Mouse (Mus musculus): Measurements from ENCODE around the gene Ssh2.
A peak's percentile ranks its signal among the peaks of the same experiment; 100 is the strongest.
"Not testable (repeated sequence)": the region's sequence is repeated elsewhere in the genome, so short reads cannot be mapped to it uniquely, and the experiment has no call there.

The Ssh2 gene

DNA sequence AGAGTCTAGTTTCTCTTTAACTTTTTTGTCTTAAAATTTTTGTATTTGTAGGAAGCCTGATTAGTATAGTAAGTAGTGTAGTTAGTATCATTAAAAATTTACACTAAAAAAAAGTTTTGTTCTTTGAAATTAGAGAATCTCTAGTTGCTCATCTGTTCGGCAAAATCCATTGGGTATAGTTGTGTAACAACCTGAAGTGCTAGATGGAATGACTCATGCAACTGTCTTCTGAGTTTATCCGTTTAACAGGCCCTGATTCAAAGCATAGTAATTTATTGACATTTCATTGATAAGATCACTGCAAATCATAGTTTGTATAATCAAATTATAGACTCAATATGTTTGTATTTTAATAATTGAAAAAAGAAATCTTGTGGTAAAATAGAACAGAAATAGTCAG lies 14.7 kb downstream of the Ssh2 start:
- no peak for DNase-seq (ENCODE audit: low read depth, low spot score)

GRCm38 (mm10) chr11:77231514-77231913 lies 15.4 kb downstream of the Ssh2 start:
- no peak for DNase-seq (ENCODE audit: low read depth, low spot score)

- no peak for DNase-seq (ENCODE audit: low read depth, low spot score)
These were observed 19.2 kb downstream of the Ssh2 start for GRCm38 (mm10) chr11:77235267-77235666.

DNA sequence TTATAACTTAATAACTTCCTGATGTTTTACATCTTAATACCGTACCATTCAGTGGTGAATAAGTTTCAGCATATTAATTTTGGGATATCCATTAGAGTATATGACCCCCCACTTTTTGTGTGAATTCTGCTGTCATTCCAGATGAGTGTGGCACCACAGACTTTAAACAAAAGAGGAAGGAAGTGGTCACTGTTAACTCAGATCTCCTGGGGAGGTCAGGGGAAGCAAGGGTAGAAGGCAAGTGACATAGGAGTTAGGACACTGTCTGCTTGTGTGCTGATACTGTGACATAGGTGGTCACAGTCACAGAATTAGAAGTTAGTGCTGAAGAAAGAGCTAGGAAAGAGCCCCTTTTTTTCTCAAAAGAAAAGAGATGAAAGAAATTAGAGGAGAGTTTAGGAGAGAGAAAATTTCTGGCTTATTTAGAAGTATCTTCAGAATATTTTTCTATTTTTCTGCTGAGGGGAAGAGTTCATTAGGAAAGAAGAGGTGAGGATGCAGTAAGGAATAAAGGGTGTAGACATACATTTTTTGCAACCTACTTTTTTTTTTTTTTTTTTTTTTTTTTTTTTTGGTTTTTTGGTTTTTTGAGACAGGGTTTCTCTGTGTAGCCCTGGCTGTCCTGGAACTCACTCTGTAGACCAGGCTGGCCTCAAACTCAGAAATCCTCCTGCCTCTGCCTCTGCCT lies 23.7 kb downstream of the Ssh2 start:
- no peak for DNase-seq (ENCODE audit: low read depth, low spot score)

- peak; percentile 17 for DNase-seq (ENCODE audit: low read depth, low spot score)
These were observed 24.6 kb downstream of the Ssh2 start for GRCm38 (mm10) chr11:77240466-77241246.

DNA sequence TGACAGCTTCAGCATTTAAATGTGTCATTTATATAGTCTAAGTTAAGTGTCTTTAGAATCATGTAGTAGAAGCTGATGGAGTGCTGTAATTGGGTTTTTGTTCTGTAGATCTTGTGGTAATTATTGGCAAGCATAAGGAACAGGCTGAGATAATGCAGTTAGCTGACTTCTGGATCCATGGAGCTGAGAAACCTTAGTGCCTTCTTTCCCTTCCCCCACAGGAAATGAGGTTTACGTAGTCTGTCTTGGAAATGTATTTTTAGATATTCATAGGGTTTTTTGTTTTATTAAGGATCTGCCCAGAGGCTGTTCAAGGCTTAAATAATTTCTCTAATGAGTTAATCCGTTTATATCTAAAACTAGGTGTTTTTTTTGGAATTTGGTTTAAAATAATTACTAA lies 26.8 kb downstream of the Ssh2 start:
- peak; percentile 47 for DNase-seq (ENCODE audit: low read depth, low spot score)

GRCm38 (mm10) chr11:77252826-77253225 lies 36.7 kb downstream of the Ssh2 start:
- DNase-seq (ENCODE audit: low read depth, low spot score): no peak

GRCm38 (mm10) chr11:77259441-77259840 lies 43.4 kb downstream of the Ssh2 start:
- no peak for DNase-seq (ENCODE audit: low read depth, low spot score)

DNA sequence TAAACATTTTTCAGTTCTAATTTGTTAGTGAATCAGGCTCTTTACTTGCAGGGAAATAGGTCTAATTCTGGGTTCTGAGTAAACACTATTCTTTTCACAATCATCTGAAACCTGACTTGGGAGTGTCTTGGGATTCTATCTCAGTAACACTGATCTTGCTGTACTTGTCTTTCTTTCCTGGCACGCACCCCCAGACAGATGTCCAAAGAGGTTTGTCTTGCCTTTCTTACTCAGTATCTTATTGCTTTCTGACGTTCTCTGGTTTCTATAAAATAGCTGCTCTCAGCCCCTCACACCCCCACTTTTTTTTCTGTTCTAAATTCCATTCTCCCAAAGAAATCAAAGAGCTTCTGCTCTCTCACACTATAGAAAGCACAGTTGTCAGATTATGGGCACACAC lies 51.3 kb downstream of the Ssh2 start:
- no peak for DNase-seq (ENCODE audit: low read depth, low spot score)

DNA sequence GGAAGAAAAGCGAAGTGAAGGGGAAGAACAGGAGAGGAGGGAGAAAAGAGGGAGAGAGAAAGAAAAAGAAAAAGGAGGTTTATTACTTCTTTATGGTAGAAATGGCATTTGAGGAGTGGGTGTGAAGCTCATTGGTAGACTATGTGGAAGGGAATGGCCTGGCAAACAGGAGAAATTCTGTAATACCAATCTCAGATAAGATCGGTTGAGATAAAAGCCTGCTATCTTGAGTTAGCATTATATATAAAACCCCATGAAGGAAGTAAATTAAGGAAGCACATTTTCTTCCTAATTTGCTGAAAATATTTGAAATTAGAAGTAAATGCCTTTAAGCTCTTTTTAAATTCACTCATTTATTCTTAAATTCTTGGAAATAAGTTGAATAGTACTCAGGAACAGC lies 59.9 kb downstream of the Ssh2 start:
- no peak for DNase-seq (ENCODE audit: low read depth, low spot score)

DNA sequence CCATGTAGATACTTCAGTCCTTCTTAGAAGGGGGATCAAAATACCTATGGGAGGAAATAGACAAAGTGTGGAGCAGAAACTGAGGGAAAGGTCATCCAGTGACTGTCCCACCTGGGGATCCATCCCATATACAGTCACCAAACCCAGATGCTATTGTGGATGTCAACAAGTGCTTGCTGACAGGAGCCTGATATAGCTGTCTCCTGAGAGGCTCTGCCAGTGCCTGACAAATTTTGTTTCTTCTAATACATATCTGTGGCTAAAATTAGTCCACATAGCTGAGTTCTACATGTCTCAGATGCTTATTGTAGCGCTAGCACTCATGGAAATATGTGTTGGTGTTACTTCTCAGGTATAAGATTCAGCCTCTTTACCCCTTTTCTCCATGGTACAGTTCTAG lies 62.5 kb downstream of the Ssh2 start:
- DNase-seq (ENCODE audit: low read depth, low spot score): not testable (repeated sequence)

DNA sequence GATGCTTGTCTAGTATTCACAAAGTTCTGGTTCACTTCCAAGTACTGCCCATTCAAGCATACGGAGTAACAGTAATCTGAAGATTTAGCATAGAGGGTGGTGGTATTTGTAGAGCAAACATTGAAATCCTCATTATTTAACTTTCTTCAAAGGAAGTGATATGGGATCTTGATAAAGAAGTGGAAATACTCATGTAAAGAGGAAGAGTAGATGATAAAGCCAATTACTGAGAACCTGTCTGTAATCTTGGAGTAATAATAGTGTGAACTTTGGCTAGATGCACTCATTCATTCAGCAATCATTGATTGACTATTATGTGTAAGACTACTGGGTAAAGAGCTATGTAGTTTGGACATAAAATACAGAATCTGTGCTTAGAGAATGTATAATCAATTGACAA lies 64.1 kb downstream of the Ssh2 start:
- DNase-seq (ENCODE audit: low read depth, low spot score): no peak

DNA sequence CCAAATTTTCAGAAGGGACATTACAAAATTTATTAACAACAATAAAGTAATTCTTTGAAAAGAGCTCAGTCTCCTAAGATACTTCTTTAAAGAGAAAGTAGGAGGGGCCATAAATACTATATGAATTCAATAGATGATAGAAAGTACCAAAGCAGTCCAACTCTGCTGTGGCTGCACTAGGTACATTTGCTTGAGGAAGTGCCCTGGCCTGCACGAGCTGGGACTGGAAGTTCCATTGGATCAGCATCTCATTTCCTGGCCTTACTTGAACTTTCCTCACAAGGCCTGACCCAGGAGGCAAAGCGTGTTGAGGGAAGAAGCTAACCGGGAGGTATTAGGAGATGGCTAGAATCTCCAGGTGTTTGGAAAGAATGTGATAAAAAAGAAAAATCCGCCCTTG lies 75.4 kb downstream of the Ssh2 start:
- no peak for DNase-seq (ENCODE audit: low read depth, low spot score)

- DNase-seq (ENCODE audit: low read depth, low spot score): not testable (repeated sequence)
These were observed 77.6 kb downstream of the Ssh2 start for GRCm38 (mm10) chr11:77293673-77294072.

GRCm38 (mm10) chr11:77297246-77297645 lies 81.2 kb downstream of the Ssh2 start:
- no peak for DNase-seq (ENCODE audit: low read depth, low spot score)

DNA sequence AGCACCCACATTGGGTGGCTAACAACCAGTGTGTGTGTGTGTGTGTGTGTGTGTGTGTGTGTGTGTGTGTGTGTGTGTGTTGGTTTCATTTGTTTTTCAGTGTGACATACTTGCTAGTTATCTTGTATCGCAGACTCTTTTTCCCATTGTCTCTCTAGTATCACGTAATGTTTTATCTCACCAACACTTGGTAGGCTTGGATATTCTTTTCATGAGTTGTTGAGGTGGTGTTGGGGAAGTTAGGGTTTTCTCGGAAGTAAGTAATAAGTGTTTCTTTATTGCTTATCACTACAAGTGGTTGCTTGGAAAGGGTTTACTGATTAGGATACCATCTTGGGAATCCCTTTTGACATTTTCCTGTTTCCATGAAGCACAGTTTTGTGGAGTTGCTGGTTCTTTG lies 91.1 kb downstream of the Ssh2 start:
- no peak for DNase-seq (ENCODE audit: low read depth, low spot score)

- peak; percentile 80 for DNase-seq (ENCODE audit: low read depth, low spot score)
These were observed 92.4 kb downstream of the Ssh2 start for GRCm38 (mm10) chr11:77308533-77308932.

DNA sequence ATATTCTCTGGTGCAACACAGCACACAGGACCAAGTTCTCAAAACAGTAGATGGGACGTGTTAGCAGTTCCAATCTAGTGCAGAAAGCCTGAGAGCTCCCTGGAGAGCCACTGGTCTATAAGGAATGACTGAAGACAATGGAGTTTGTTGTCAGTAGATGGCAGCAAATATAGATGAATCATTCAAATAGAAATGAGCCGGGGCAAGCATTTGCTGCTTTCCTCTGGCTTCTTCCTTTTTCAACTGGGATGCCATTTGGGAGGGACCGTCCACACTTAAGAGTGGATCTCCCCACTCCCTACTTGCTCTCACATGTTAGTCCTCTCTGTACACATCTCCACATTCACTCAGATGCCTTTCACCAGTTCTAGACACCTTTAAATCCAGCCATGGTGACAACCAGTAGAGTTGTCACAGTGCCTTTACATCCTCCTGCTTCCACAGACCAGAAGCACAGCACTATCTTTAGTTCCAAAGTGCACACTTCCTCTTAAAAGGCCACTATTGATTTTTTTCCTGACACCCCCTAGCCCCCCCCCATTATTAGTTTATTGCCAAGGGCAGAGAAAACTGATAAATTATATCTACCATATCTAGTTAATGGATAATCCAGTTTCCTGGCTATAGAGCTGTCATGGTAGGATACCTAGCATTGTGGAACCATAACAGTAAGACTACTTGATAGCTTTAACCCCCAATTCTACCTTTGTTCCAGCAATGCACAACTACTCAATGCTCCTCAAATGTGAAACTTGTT lies 101.8 kb downstream of the Ssh2 start:
- peak; percentile 65 for DNase-seq (ENCODE audit: low read depth, low spot score)

- DNase-seq (ENCODE audit: low read depth, low spot score): no peak
These were observed 102.5 kb downstream of the Ssh2 start for GRCm38 (mm10) chr11:77318478-77319118.

- DNase-seq (ENCODE audit: low read depth, low spot score): peak; percentile 11
These were observed 105.1 kb downstream of the Ssh2 start for GRCm38 (mm10) chr11:77321214-77321613.

- DNase-seq (ENCODE audit: low read depth, low spot score): no peak
These were observed 114.4 kb downstream of the Ssh2 start for GRCm38 (mm10) chr11:77330529-77330928.

- DNase-seq (ENCODE audit: low read depth, low spot score): no peak
These were observed 131.2 kb downstream of the Ssh2 start for GRCm38 (mm10) chr11:77347273-77347672.
